Comparison of ENCODE assay signal across 16 mouse cellular contexts in genomic region chr7:67384942-67385872, GRCm38 (mm10). TPM values are rescaled to one million over a fixed set of nuclear protein-coding genes. Genes with fewer than 3 reads are reported as not detected.
DNase-seq lines count a peak whose midpoint lies in the region; ATAC-seq and TF ChIP-seq lines count a peak whose summit lies in the region.
"Had no signal": no experiment of that assay in that cellular context is flagged by ENCODE, and none has a peak within 500 bp of the region (broad histone marks: within the 10 kb centered on the region; RNA-seq: fewer than 3 reads in every experiment).

No protein-coding gene starts in this region.

- H3K4me2 ChIP-seq in embryonic facial prominence, embryonic 12.5 days (replicated peaks) = no peak overlapping the region
- H3K4me2 ChIP-seq in CH12.LX (ENCODE audit: insufficient read depth, low read depth, poor library complexity, severe bottlenecking) = no peak overlapping the region
- H3K4me2 ChIP-seq in hindbrain, embryonic 12.5 days (replicated peaks) = no peak overlapping the region
- H3K4me2 ChIP-seq: forebrain, embryonic 13.5 days; midbrain, embryonic 13.5 days; neural tube, embryonic 15.5 days had no signal

- H3K4me3 ChIP-seq in embryonic facial prominence, embryonic 12.5 days = no peak overlapping the region
- H3K4me3 ChIP-seq in embryonic facial prominence, embryonic 10.5 days = no peak overlapping the region
- H3K4me3 ChIP-seq in CH12.LX (replicated peaks in 1 of 3; ENCODE audit: low read depth in 2 of 3, low read length in 2 of 3, poor library complexity in 1 of 3) = no peak overlapping the region
- H3K4me3 ChIP-seq in hindbrain, embryonic 12.5 days = no peak overlapping the region
- H3K4me3 ChIP-seq: forebrain, embryonic 13.5 days; midbrain, embryonic 13.5 days; neural tube, embryonic 15.5 days had no signal

- no peaks in the 10 kb centered on the region for H3K27me3 ChIP-seq in embryonic facial prominence, embryonic 12.5 days
- H3K27me3 ChIP-seq in embryonic facial prominence, embryonic 10.5 days (replicated peaks; ENCODE audit: low read depth, poor library complexity, severe bottlenecking) = no peaks in the 10 kb centered on the region
- H3K27me3 ChIP-seq in CH12.LX (replicated peaks) = no peaks in the 10 kb centered on the region
- H3K27me3 ChIP-seq in hindbrain, embryonic 12.5 days = no peaks in the 10 kb centered on the region
- H3K27me3 ChIP-seq: forebrain, embryonic 13.5 days; midbrain, embryonic 13.5 days; neural tube, embryonic 15.5 days had no signal

- H3K9me3 ChIP-seq in embryonic facial prominence, embryonic 12.5 days = no peaks in the 10 kb centered on the region
- no peaks in the 10 kb centered on the region for H3K9me3 ChIP-seq in embryonic facial prominence, embryonic 10.5 days
- H3K9me3 ChIP-seq in CH12.LX (replicated peaks; ENCODE audit: low read length) = no peaks in the 10 kb centered on the region
- H3K9me3 ChIP-seq in hindbrain, embryonic 12.5 days (replicated peaks) = no peaks in the 10 kb centered on the region
- H3K9me3 ChIP-seq: forebrain, embryonic 13.5 days; midbrain, embryonic 13.5 days; neural tube, embryonic 15.5 days had no signal

- H3K4me1 ChIP-seq in embryonic facial prominence, embryonic 12.5 days = no peaks in the 10 kb centered on the region
- H3K4me1 ChIP-seq in embryonic facial prominence, embryonic 10.5 days = no peaks in the 10 kb centered on the region
- H3K4me1 ChIP-seq in CH12.LX (ENCODE audit: control insufficient read depth in 1 of 2, insufficient read depth in 2 of 2) = peaks cover 12 to 34% of the 10 kb centered on the region in 2 experiments
- H3K4me1 ChIP-seq in hindbrain, embryonic 12.5 days = no peaks in the 10 kb centered on the region
- H3K4me1 ChIP-seq: forebrain, embryonic 13.5 days; midbrain, embryonic 13.5 days; neural tube, embryonic 15.5 days had no signal

- DNase-seq in embryonic facial prominence, embryonic 10.5 days (ENCODE audit: low spot score) = no peak
- no peak for DNase-seq in CH12.LX (ENCODE audit: extremely low read depth)
- DNase-seq in adrenal gland, postnatal 25 days = peak; percentile 68
- DNase-seq in lung, postnatal 36 days = peak; percentile 54
- DNase-seq in embryo, embryonic 10 days (ENCODE audit: low spot score) = no peak
- no peak for DNase-seq in right cerebral cortex, postnatal 10 days (ENCODE audit: low spot score in 2 of 2)
- DNase-seq: cerebellum, adult 2 months; gastrocnemius, postnatal 25 days; kidney, postnatal 14 days had no signal

- TF ChIP-seq EP300 in CH12.LX (IDR thresholded peaks at IDR 0.05; ENCODE audit: low read length) = 0 out of 2 replicates have a peak, but pooled peaks have one; percentile 8

- no peak for TF ChIP-seq RAD21 in CH12.LX (IDR thresholded peaks at IDR 0.05; ENCODE audit: low read depth, low read length)

- dilution Hi-C loops in CH12.LX (cut with MboI; ENCODE audit: extremely low pct_ligation_motif_present, extremely low pct_unique_long_range_greater_than_20kb, low sequenced_read_pairs) = no loop called here

- WGBS in embryonic facial prominence, embryonic 12.5 days = 75% methylated on average over 6 of the region's 6 CpGs
- 86% methylated on average over 6 of the region's 6 CpGs for WGBS in embryonic facial prominence, embryonic 10.5 days
- 82% methylated on average over 6 of the region's 6 CpGs for WGBS in hindbrain, embryonic 12.5 days

- no peak for ATAC-seq in embryonic facial prominence, embryonic 12.5 days (ENCODE audit: insufficient number of reproducible peaks, insufficient read depth, low FRiP score, low TSS enrichment)
- ATAC-seq in hindbrain, embryonic 12.5 days (ENCODE audit: low FRiP score) = no peak
- ATAC-seq: forebrain, embryonic 13.5 days; hindbrain, postnatal 0 days; midbrain, embryonic 13.5 days had no signal

- H3K36me3 ChIP-seq in embryonic facial prominence, embryonic 12.5 days = no peaks in the 10 kb centered on the region
- no peaks in the 10 kb centered on the region for H3K36me3 ChIP-seq in embryonic facial prominence, embryonic 10.5 days (replicated peaks)
- no peaks in the 10 kb centered on the region for H3K36me3 ChIP-seq in CH12.LX (replicated peaks in 1 of 2; ENCODE audit: control insufficient read depth in 1 of 2, insufficient read depth in 1 of 2, low read length in 1 of 2)
- H3K36me3 ChIP-seq in hindbrain, embryonic 12.5 days = no peaks in the 10 kb centered on the region
- H3K36me3 ChIP-seq: midbrain, embryonic 13.5 days; neural tube, embryonic 15.5 days had no signal

- 0 out of 2 replicates have a peak overlapping the region, but pooled peaks have one; percentile 11 for H3K27ac ChIP-seq in embryonic facial prominence, embryonic 12.5 days
- H3K27ac ChIP-seq in embryonic facial prominence, embryonic 10.5 days (replicated peaks) = no peak overlapping the region
- H3K27ac ChIP-seq in CH12.LX (ENCODE audit: insufficient read depth, low read depth) = no peak overlapping the region
- H3K27ac ChIP-seq in hindbrain, embryonic 12.5 days = no peak overlapping the region
- H3K27ac ChIP-seq: forebrain, embryonic 13.5 days; hindbrain, postnatal 0 days; liver, embryonic 14.5 days; midbrain, embryonic 13.5 days; neural tube, embryonic 15.5 days had no signal

- TF ChIP-seq CTCF in CH12.LX (conservative IDR thresholded peaks at IDR 0.05 in 1 of 2, IDR thresholded peaks at IDR 0.05 in 1 of 2; ENCODE audit: low read depth in 2 of 2, low read length in 2 of 2) = no peak

- in situ Hi-C loops in CH12.LX (cut with MboI; ENCODE audit: low pct_ligation_motif_present, low pct_unique_long_range_greater_than_20kb, low sequenced_read_pairs) = no loop called here

- TF ChIP-seq POLR2A in CH12.LX (IDR thresholded peaks at IDR 0.05; ENCODE audit: low read depth, low read length) = no peak

- no peak overlapping the region for H3K9ac ChIP-seq in embryonic facial prominence, embryonic 12.5 days
- no peak overlapping the region for H3K9ac ChIP-seq in CH12.LX (ENCODE audit: insufficient read depth, low read depth)
- no peak overlapping the region for H3K9ac ChIP-seq in hindbrain, embryonic 12.5 days
- H3K9ac ChIP-seq: forebrain, embryonic 13.5 days; liver, embryonic 14.5 days; midbrain, embryonic 13.5 days; neural tube, embryonic 15.5 days had no signal

- H3K79me2 ChIP-seq in CH12.LX (replicated peaks; ENCODE audit: control insufficient read depth, extremely low read depth, insufficient read depth, poor library complexity, severe bottlenecking) = no peaks in the 10 kb centered on the region

TF ChIP-seq in CH12.LX, 34 proteins besides CTCF, POLR2A, EP300 and RAD21:
- TF ChIP-seq GABPA (IDR thresholded peaks at IDR 0.05; ENCODE audit: insufficient replicate concordance, low read depth, low read length) (no peak), MAX (IDR thresholded peaks at IDR 0.05; ENCODE audit: low read length) (no peak), TCF12 (IDR thresholded peaks at IDR 0.05; ENCODE audit: low read depth, low read length) (0 out of 2 replicates have a peak, but pooled peaks have one; percentile 56), JUND (conservative IDR thresholded peaks at IDR 0.05; ENCODE audit: low read depth, low read length) (no peak), UBTF (IDR thresholded peaks at IDR 0.05; ENCODE audit: low read depth, low read length) (no peak), PAX5 (IDR thresholded peaks at IDR 0.05; ENCODE audit: low read length) (no peak), ETS1 (conservative IDR thresholded peaks at IDR 0.05; ENCODE audit: low read depth, low read length) (no peak)

RNA-seq across cellular contexts. Expression of gene Mef2a, which starts 12.5 kb away (rescaled TPM):
- polyA plus RNA-seq in embryonic facial prominence, embryonic 12.5 days (2016; fragmentation: Nextera tagmentation; extraction: Ambion mirVana) = 32.1 and 32.6 TPM in 2 replicates
- polyA plus RNA-seq in embryonic facial prominence, embryonic 10.5 days (2016; fragmentation: Nextera tagmentation; extraction: Ambion mirVana) = 24.8 and 25.1 TPM in 2 replicates
- total RNA-seq in CH12.LX (2012; rRNA removed) (42.2 and 43.5 TPM in 2 replicates), CH12.LX (2014; rRNA removed) (36.7 and 40.1 TPM in 2 replicates)
- 94.6 and 100 TPM in 2 replicates for polyA plus RNA-seq in CH12.LX (2012; ENCODE audit: insufficient read length, low read depth)
- 47.8 and 57.1 TPM in 2 replicates for total RNA-seq in adrenal gland, postnatal 25 days (2021)
- 39.3 and 42.7 TPM in 2 replicates for polyA plus RNA-seq in hindbrain, embryonic 12.5 days (2016; fragmentation: Nextera tagmentation; extraction: Ambion mirVana)

Comparison
In these comparisons a context has a peak if more than half of its experiments do, and no peak if none do; other contexts are left out.
1. DNase-seq: peak in adrenal gland, postnatal 25 days (single experiment) and lung, postnatal 36 days (single experiment); none in embryonic facial prominence, embryonic 10.5 days (single experiment), CH12.LX (single experiment), embryo, embryonic 10 days (single experiment) and right cerebral cortex, postnatal 10 days (0 of 2).